Mouse (Mus musculus): ENCODE data around the gene Ssna1. TPM values are rescaled to one million over a fixed set of nuclear protein-coding genes. Genes with fewer than 3 reads are reported as not detected.
A peak's percentile ranks its signal among the peaks of the same experiment; 100 is the strongest.

Ssna1 gene
- polyA plus RNA-seq, 1 experiment from 2014 or later: 190 TPM

DNA sequence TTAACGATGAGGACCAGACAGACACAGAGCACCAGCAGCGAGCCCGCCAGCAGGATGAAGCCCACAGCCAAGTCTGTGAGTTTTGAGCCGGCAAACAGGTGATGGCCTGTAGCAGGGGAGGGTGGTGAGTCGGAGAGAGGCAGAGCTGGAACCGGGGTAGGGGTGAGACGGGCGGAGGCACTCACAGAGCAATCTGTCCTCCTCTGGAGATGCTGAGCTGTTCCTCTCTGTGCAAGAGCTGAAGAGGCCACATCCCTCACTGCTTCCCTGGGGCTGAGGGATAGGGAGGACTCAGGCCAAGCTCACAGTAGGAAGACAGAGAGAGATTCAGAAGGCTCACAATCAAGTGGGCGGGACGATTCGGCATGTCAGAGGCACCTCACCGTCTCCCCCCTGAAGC is 41.2 kb downstream of the Ssna1 start:
- no peaks in the 10 kb centered on the region for H3K36me3 ChIP-seq (replicated peaks; ENCODE audit: control insufficient read depth, insufficient read depth)
- DNase-seq (ENCODE audit: low spot score): no peak
- H3K9me3 ChIP-seq (ENCODE audit: control insufficient read depth, low read length): no peaks in the 10 kb centered on the region
- H3K4me2 ChIP-seq (replicated peaks): no peak overlapping the region
- H3K27ac ChIP-seq: no peak overlapping the region
- H3K4me3 ChIP-seq (replicated peaks; ENCODE audit: low read length): no peak overlapping the region
- H3K4me1 ChIP-seq (replicated peaks; ENCODE audit: control insufficient read depth, insufficient read depth, low read length): 0 out of 2 replicates have a peak, but pooled peaks cover 3% of the 10 kb centered on the region
- no peak for ATAC-seq (ENCODE audit: low FRiP score)
- no peak overlapping the region for H3K9ac ChIP-seq
- WGBS: 60% methylated on average over 12 of the region's 12 CpGs
- H3K27me3 ChIP-seq (ENCODE audit: control insufficient read depth, insufficient read depth, low read length): no peaks in the 10 kb centered on the region; the same call in 1 of the 2 replicates

DNA sequence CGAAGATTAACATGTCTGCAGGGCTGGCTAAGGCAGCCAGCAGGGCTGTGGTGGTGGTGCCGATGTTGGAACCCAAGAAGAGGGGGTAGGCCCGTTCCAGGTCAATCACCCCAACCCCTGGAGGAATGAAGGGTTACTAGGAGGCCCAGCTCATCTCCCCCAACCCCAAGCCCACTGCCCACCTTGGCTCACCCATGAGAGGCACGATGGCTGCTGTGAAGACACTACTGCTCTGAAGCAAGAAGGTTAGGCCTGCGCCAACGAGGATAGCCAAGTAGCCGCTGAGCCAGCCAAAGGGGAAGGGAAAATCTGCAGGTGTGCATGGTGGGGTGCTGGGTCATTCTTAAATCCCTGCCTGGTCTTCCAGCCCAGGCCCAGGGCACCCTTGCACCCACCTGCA is 41.7 kb downstream of the Ssna1 start:
- Histone ChIP-seq H3K27me3 (ENCODE audit: control insufficient read depth, insufficient read depth, low read length) (no peaks in the 10 kb centered on the region), H3K4me1 (replicated peaks; ENCODE audit: control insufficient read depth, insufficient read depth, low read length) (peaks cover 7% of the 10 kb centered on the region), H3K36me3 (replicated peaks; ENCODE audit: control insufficient read depth, insufficient read depth) (no peaks in the 10 kb centered on the region), H3K27ac (no peak overlapping the region), H3K4me3 (replicated peaks; ENCODE audit: low read length) (no peak overlapping the region), H3K9me3 (ENCODE audit: control insufficient read depth, low read length) (no peaks in the 10 kb centered on the region), H3K9ac (no peak overlapping the region), H3K4me2 (replicated peaks) (no peak overlapping the region)
- DNase-seq (ENCODE audit: low spot score): no peak
- ATAC-seq (ENCODE audit: low FRiP score): no peak
- WGBS: 89% methylated on average over 7 of the region's 7 CpGs

DNA sequence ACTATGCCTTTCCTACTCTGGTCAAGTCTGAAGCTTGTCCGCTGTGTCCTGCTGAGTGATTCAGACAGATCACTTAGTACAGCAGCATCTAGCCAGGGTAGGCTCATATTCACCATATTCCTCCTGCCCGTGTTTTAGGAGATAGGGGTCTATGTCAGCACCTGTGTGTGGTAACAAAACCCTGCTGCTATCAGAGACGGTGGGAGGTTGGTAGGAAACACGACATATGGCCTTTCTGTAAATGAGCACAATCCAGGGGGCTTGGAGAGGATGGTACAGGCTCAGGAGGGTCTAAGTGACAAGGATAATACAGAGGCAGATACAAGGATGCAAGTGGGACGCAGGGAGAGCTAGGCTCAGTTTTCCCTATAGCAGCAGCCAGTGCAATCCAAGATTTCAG is 42.7 kb downstream of the Ssna1 start:
- H3K4me1 ChIP-seq (replicated peaks; ENCODE audit: control insufficient read depth, insufficient read depth, low read length): peaks cover 10% of the 10 kb centered on the region
- 83% methylated on average over 5 of the region's 5 CpGs for WGBS
- no peak for ATAC-seq (ENCODE audit: low FRiP score)
- H3K27me3 ChIP-seq (ENCODE audit: control insufficient read depth, insufficient read depth, low read length): no peaks in the 10 kb centered on the region
- no peaks in the 10 kb centered on the region for H3K9me3 ChIP-seq (ENCODE audit: control insufficient read depth, low read length)
- H3K27ac ChIP-seq: no peak overlapping the region
- no peak overlapping the region for H3K4me3 ChIP-seq (replicated peaks; ENCODE audit: low read length)
- no peak for DNase-seq (ENCODE audit: low spot score)
- no peak overlapping the region for H3K4me2 ChIP-seq (replicated peaks)
- H3K9ac ChIP-seq: no peak overlapping the region
- no peaks in the 10 kb centered on the region for H3K36me3 ChIP-seq (replicated peaks; ENCODE audit: control insufficient read depth, insufficient read depth)

DNA sequence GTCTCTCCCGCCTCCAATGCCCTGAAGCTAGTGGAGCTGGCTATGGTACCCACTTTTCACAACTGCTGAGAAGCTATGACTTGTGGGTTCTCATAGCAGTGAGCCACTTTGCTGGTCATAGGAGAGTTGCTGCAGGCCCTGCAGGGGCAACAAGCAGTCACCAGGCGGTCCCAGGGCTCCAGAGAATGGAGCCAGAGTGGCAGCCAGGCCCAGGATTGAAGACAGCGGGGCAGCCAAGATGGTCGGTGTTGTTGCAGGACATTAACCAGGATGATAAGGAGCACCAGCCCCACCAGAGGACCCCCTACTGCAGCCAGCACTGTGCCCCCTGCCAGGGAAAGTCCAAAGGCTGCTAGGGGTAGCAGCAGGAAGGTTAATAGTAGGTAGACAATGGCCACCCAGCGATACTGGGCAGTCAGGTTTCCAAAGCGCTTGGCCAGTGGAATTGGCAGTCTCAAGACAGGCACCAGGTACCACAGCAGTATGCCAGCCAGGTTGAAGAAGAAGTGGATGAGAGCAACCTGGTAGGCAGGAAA is 43.2 kb downstream of the Ssna1 start:
- ATAC-seq (ENCODE audit: low FRiP score) (no peak), DNase-seq (ENCODE audit: low spot score) (no peak)
- peaks cover 10% of the 10 kb centered on the region for H3K4me1 ChIP-seq (replicated peaks; ENCODE audit: control insufficient read depth, insufficient read depth, low read length)
- H3K4me2 ChIP-seq (replicated peaks): peak overlapping the region; percentile 36; the same call in 1 of the 2 replicates
- H3K9me3 ChIP-seq (ENCODE audit: control insufficient read depth, low read length): no peaks in the 10 kb centered on the region
- no peak overlapping the region for H3K9ac ChIP-seq
- no peaks in the 10 kb centered on the region for H3K36me3 ChIP-seq (replicated peaks; ENCODE audit: control insufficient read depth, insufficient read depth)
- 72% methylated on average over 6 of the region's 6 CpGs for WGBS
- H3K27me3 ChIP-seq (ENCODE audit: control insufficient read depth, insufficient read depth, low read length): no peaks in the 10 kb centered on the region
- H3K27ac ChIP-seq: no peak overlapping the region
- H3K4me3 ChIP-seq (replicated peaks; ENCODE audit: low read length): no peak overlapping the region

DNA sequence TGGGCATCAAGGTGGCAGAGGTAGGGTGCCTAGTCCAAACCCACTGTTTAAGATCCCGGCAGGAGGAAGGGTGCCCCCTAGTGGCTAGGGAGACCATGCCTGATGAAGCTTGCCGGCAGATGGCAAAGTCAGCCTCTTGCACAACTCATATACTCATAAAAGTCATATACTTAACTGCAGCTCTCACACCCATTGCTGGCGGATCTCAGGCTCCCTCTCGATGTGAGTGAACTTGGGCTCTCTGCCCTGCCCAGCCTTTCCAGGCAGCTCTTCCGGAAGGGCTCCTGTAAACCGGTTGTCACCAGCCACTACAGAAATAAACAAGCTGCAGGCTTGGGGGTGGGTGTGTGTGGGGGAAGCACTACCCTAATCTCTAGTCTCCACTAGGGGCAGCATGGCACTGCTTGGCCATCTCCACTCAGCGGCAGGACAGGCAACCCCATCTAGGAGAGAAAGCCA is 43.8 kb downstream of the Ssna1 start:
- Histone ChIP-seq H3K4me1 (replicated peaks; ENCODE audit: control insufficient read depth, insufficient read depth, low read length) (peaks cover 15% of the 10 kb centered on the region), H3K27ac (peak overlapping the region; percentile 28; the same call in 1 of the 2 replicates), H3K27me3 (ENCODE audit: control insufficient read depth, insufficient read depth, low read length) (no peaks in the 10 kb centered on the region), H3K9ac (no peak overlapping the region), H3K9me3 (ENCODE audit: control insufficient read depth, low read length) (no peaks in the 10 kb centered on the region), H3K36me3 (replicated peaks; ENCODE audit: control insufficient read depth, insufficient read depth) (no peaks in the 10 kb centered on the region), H3K4me2 (replicated peaks) (peak overlapping the region; percentile 36), H3K4me3 (replicated peaks; ENCODE audit: low read length) (0 out of 2 replicates have a peak overlapping the region, but pooled peaks have one; percentile 2)
- DNase-seq (ENCODE audit: low spot score) (peak; percentile 80), ATAC-seq (ENCODE audit: low FRiP score) (no peak)
- WGBS: 2% methylated on average over 7 of the region's 7 CpGs

DNA sequence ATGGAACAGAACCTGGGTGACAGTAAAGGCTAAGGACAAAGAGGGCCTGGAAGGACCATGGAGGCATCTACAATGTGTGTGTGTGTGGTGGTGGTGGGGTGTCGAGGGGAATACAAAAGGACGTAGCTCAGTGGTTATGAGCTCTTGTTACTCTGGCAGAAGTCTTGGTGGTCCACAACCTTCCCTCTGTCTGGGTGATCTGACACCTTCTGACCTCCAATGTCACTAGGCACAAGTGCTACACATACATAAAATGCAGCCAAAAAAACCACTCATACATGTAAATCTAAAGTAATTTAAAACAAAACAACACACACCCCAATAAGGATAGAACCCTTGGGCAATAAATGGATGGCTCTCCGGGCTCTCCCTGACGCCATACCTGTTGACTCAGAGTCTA is 44.8 kb downstream of the Ssna1 start:
- ATAC-seq (ENCODE audit: low FRiP score): no peak
- DNase-seq (ENCODE audit: low spot score): no peak
- WGBS: 86% methylated on average over 4 of the region's 4 CpGs

DNA sequence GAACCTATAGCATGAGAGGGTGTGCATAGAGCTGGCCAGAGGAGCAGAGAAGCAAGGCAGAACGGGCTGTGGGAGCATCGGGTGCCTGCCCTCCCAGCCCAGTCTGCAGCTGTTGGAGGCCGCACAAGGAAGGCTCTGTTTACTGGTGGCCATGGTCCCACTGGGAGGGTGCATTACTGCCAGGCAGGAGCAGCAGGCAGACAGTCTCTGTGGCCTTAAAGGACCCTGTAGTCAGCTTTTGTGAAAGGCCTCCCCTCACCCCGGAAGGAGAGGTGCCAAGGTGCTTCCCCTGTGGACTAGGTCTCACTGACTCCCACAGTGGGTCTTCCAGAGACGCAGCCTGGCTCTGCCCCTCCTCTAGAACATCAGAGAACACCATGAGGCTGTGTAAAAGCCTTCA is 45.4 kb downstream of the Ssna1 start:
- 84% methylated on average over 4 of the region's 5 CpGs for WGBS
- DNase-seq (ENCODE audit: low spot score) (no peak), ATAC-seq (ENCODE audit: low FRiP score) (no peak)
- Histone ChIP-seq H3K9ac (no peak overlapping the region), H3K4me3 (replicated peaks; ENCODE audit: low read length) (no peak overlapping the region), H3K4me2 (replicated peaks) (no peak overlapping the region), H3K9me3 (ENCODE audit: control insufficient read depth, low read length) (no peaks in the 10 kb centered on the region), H3K27me3 (ENCODE audit: control insufficient read depth, insufficient read depth, low read length) (no peaks in the 10 kb centered on the region), H3K4me1 (replicated peaks; ENCODE audit: control insufficient read depth, insufficient read depth, low read length) (peaks cover 18% of the 10 kb centered on the region), H3K27ac (no peak overlapping the region), H3K36me3 (replicated peaks; ENCODE audit: control insufficient read depth, insufficient read depth) (peaks cover 4% of the 10 kb centered on the region)

More for the DNA sequence above, 44.8 kb downstream of the Ssna1 start:
- H3K27ac ChIP-seq: no peak overlapping the region
- no peaks in the 10 kb centered on the region for H3K36me3 ChIP-seq (replicated peaks; ENCODE audit: control insufficient read depth, insufficient read depth)
- H3K27me3 ChIP-seq (ENCODE audit: control insufficient read depth, insufficient read depth, low read length): no peaks in the 10 kb centered on the region
- H3K4me2 ChIP-seq (replicated peaks): no peak overlapping the region
- H3K4me3 ChIP-seq (replicated peaks; ENCODE audit: low read length): no peak overlapping the region
- no peaks in the 10 kb centered on the region for H3K9me3 ChIP-seq (ENCODE audit: control insufficient read depth, low read length)
- H3K9ac ChIP-seq: no peak overlapping the region
- H3K4me1 ChIP-seq (replicated peaks; ENCODE audit: control insufficient read depth, insufficient read depth, low read length): peaks cover 18% of the 10 kb centered on the region

DNA sequence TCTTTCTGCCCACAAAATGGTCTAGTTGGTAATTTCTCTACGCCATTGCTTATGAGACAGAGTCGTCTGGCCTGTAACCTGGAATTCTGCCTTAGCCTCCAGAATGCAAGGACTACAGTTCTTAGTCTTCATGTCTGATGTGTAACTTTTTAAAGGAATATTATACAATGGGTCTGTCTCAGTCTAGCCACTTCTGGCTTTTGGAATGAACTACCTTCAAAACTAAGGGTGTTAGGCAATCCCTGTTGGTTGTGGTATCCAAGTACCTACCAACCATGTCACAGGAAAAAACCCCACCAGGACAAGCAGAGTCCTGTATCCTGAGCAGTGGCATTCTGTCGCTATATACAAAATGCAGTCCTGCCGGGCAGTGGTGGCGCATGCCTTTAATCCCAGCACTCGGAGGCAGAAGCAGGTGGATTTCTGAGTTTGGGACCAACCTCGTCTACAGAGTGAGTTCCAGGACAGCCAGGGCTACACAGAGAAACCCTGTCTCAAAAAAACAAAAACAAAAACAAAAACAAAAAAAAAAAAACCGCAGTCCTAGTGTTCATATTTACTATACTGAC is 46.3 kb downstream of the Ssna1 start:
- Histone ChIP-seq H3K36me3 (replicated peaks; ENCODE audit: control insufficient read depth, insufficient read depth) (peaks cover 9% of the 10 kb centered on the region), H3K4me3 (replicated peaks; ENCODE audit: low read length) (peak overlapping the region; percentile 89; the same call in 1 of the 2 replicates), H3K27ac (peak overlapping the region; percentile 95), H3K9ac (peak overlapping the region; percentile 66; the same call in 1 of the 2 replicates), H3K4me1 (replicated peaks; ENCODE audit: control insufficient read depth, insufficient read depth, low read length) (peaks cover 18% of the 10 kb centered on the region), H3K27me3 (ENCODE audit: control insufficient read depth, insufficient read depth, low read length) (no peaks in the 10 kb centered on the region), H3K9me3 (ENCODE audit: control insufficient read depth, low read length) (no peaks in the 10 kb centered on the region), H3K4me2 (replicated peaks) (peak overlapping the region; percentile 55)
- DNase-seq (ENCODE audit: low spot score) (no peak), ATAC-seq (ENCODE audit: low FRiP score) (no peak)
- WGBS: 75% methylated on average over 8 of the region's 8 CpGs

DNA sequence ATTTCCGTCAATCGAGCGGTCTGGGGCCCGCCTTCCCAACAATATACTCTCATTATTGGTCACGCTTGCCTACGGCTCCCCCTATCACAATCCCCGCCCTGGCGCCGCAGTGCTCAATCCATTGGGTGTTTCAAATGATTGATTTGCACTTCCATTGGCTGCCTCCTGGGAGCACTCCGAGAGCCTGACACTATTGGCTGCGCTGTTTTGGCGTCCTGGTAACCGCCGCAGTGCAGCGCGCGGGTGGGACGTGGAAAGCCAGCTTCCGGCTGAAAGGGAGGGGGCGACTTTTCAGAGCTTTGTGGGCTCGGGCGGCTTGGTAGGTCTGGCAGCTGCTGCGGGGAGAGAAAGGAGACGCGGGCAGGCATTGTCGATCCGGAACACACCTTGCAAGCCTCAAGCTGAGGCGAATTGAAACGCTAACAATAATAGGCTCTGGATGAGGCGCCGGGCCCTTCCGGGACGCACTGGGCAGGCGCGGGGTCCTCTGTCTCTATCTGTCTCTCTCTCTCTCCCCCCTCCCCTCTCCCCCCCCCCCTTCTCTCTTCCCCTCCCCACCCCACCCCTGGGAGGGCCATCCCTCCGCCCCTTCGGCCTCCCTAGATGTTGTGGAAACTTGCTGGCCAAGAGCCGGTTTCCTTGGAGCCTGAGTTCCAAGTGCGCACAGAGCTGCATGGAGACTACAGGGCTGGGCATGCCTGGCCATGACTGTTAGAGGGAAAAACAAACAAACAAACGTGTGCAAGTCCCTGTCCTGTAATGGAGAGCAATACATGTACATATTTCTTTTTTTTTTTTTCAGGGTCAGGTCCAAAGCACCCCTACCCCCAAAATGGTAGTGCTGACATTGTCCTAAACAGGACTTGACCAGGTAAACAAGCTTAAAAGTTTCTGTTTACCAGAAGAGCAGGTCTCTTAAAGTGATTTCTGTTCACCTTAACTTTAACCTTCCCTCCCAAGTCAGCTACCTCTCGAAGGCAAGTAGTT is 47.2 kb downstream of the Ssna1 start:
- peak; percentile 97 for ATAC-seq (ENCODE audit: low FRiP score)
- 2% methylated on average over 41 of the region's 41 CpGs for WGBS

More for the DNA sequence above, 47.2 kb downstream of the Ssna1 start:
- H3K9ac ChIP-seq: peak overlapping the region; percentile 66
- peak; percentile 99 for DNase-seq (ENCODE audit: low spot score)
- peak overlapping the region; percentile 89 for H3K4me3 ChIP-seq (replicated peaks; ENCODE audit: low read length)
- H3K36me3 ChIP-seq (replicated peaks; ENCODE audit: control insufficient read depth, insufficient read depth): peaks cover 9% of the 10 kb centered on the region
- H3K4me1 ChIP-seq (replicated peaks; ENCODE audit: control insufficient read depth, insufficient read depth, low read length): peaks cover 18% of the 10 kb centered on the region
- no peaks in the 10 kb centered on the region for H3K9me3 ChIP-seq (ENCODE audit: control insufficient read depth, low read length)
- H3K27ac ChIP-seq: peak overlapping the region; percentile 95
- H3K4me2 ChIP-seq (replicated peaks): peak overlapping the region; percentile 55
- H3K27me3 ChIP-seq (ENCODE audit: control insufficient read depth, insufficient read depth, low read length): no peaks in the 10 kb centered on the region

Measured in hindbrain, embryonic 14.5 days (tissue).